Mouse (Mus musculus): ENCODE measurements around the gene Cog8. TPM values are rescaled to one million over a fixed set of nuclear protein-coding genes. Genes with fewer than 3 reads are reported as not detected.
"Not testable (repeated sequence)": the region's sequence is repeated elsewhere in the genome, so short reads cannot be mapped to it uniquely, and the experiment has no call there.

The Cog8 gene
- polyA plus RNA-seq, 1 experiment, result 24.0 TPM

GRCm38 (mm10) chr8:107046976-107047375 lies 9.5 kb downstream of the Cog8 start:
- H3K4me1 ChIP-seq (ENCODE audit: control insufficient read depth, insufficient read depth, low read length), result peaks cover 6% of the 10 kb centered on the region

GRCm38 (mm10) chr8:107045478-107045877 lies 11.0 kb downstream of the Cog8 start:
- H3K4me3 ChIP-seq (ENCODE audit: insufficient read depth, low read length), result no peak overlapping the region
- H3K27ac ChIP-seq (ENCODE audit: insufficient read depth, low read depth, low read length), result no peak overlapping the region
- H3K4me1 ChIP-seq (ENCODE audit: control insufficient read depth, insufficient read depth, low read length), result peaks cover 10% of the 10 kb centered on the region
- no peak for TF ChIP-seq POLR2A (IDR thresholded peaks at IDR 0.05; ENCODE audit: borderline replicate concordance, low read depth, low read length)
- TF ChIP-seq CTCF (IDR thresholded peaks at IDR 0.05; ENCODE audit: low read depth, low read length), result no peak

More at GRCm38 (mm10) chr8:107046976-107047375, 9.5 kb downstream of the Cog8 start:
- H3K27ac ChIP-seq (ENCODE audit: insufficient read depth, low read depth, low read length), result no peak overlapping the region
- no peak for TF ChIP-seq CTCF (IDR thresholded peaks at IDR 0.05; ENCODE audit: low read depth, low read length)
- no peak for TF ChIP-seq POLR2A (IDR thresholded peaks at IDR 0.05; ENCODE audit: borderline replicate concordance, low read depth, low read length)
- H3K4me3 ChIP-seq (ENCODE audit: insufficient read depth, low read length), result peak overlapping the region; percentile 85; the same call in 1 of the 2 replicates

- Histone ChIP-seq H3K4me3 (ENCODE audit: insufficient read depth, low read length) (no peak overlapping the region), H3K4me1 (ENCODE audit: control insufficient read depth, insufficient read depth, low read length) (peaks cover 22% of the 10 kb centered on the region), H3K27ac (ENCODE audit: insufficient read depth, low read depth, low read length) (no peak overlapping the region)
- TF ChIP-seq CTCF (IDR thresholded peaks at IDR 0.05; ENCODE audit: low read depth, low read length) (no peak), POLR2A (IDR thresholded peaks at IDR 0.05; ENCODE audit: borderline replicate concordance, low read depth, low read length) (no peak)
These were observed 15.9 kb downstream of the Cog8 start for GRCm38 (mm10) chr8:107040632-107041031.

GRCm38 (mm10) chr8:107036626-107037025 lies 19.9 kb downstream of the Cog8 start:
- TF ChIP-seq POLR2A (IDR thresholded peaks at IDR 0.05; ENCODE audit: borderline replicate concordance, low read depth, low read length), result no peak
- TF ChIP-seq CTCF (IDR thresholded peaks at IDR 0.05; ENCODE audit: low read depth, low read length), result no peak
- peak overlapping the region; percentile 30 for H3K4me3 ChIP-seq (ENCODE audit: insufficient read depth, low read length)
- peak overlapping the region; percentile 74 for H3K27ac ChIP-seq (ENCODE audit: insufficient read depth, low read depth, low read length)
- peaks cover 39% of the 10 kb centered on the region for H3K4me1 ChIP-seq (ENCODE audit: control insufficient read depth, insufficient read depth, low read length)

- Histone ChIP-seq H3K27ac (ENCODE audit: insufficient read depth, low read depth, low read length) (peak overlapping the region; percentile 70; the same call in 1 of the 2 replicates), H3K4me1 (ENCODE audit: control insufficient read depth, insufficient read depth, low read length) (peaks cover 36% of the 10 kb centered on the region), H3K4me3 (ENCODE audit: insufficient read depth, low read length) (no peak overlapping the region)
- TF ChIP-seq POLR2A (IDR thresholded peaks at IDR 0.05; ENCODE audit: borderline replicate concordance, low read depth, low read length), result no peak
- no peak for TF ChIP-seq CTCF (IDR thresholded peaks at IDR 0.05; ENCODE audit: low read depth, low read length)
These were observed 20.8 kb downstream of the Cog8 start for GRCm38 (mm10) chr8:107035641-107036040.

GRCm38 (mm10) chr8:107033609-107034008 lies 22.9 kb downstream of the Cog8 start:
- H3K4me3 ChIP-seq (ENCODE audit: insufficient read depth, low read length); H3K27ac ChIP-seq (ENCODE audit: insufficient read depth, low read depth, low read length): not testable (repeated sequence)
- peaks cover 36% of the 10 kb centered on the region for H3K4me1 ChIP-seq (ENCODE audit: control insufficient read depth, insufficient read depth, low read length)

- TF ChIP-seq POLR2A (IDR thresholded peaks at IDR 0.05; ENCODE audit: borderline replicate concordance, low read depth, low read length) (no peak), CTCF (IDR thresholded peaks at IDR 0.05; ENCODE audit: low read depth, low read length) (no peak)
- Histone ChIP-seq H3K4me1 (ENCODE audit: control insufficient read depth, insufficient read depth, low read length) (peaks cover 39% of the 10 kb centered on the region), H3K4me3 (ENCODE audit: insufficient read depth, low read length) (peak overlapping the region; percentile 74), H3K27ac (ENCODE audit: insufficient read depth, low read depth, low read length) (peak overlapping the region; percentile 42)
These were observed 24.9 kb downstream of the Cog8 start for GRCm38 (mm10) chr8:107031577-107032090.

- TF ChIP-seq POLR2A (IDR thresholded peaks at IDR 0.05; ENCODE audit: borderline replicate concordance, low read depth, low read length) (no peak), CTCF (IDR thresholded peaks at IDR 0.05; ENCODE audit: low read depth, low read length) (no peak)
- H3K4me3 ChIP-seq (ENCODE audit: insufficient read depth, low read length), result peak within 1 kb of the TSS; percentile 74
- peak within 1 kb of the TSS; percentile 42 for H3K27ac ChIP-seq (ENCODE audit: insufficient read depth, low read depth, low read length)
- H3K4me1 ChIP-seq (ENCODE audit: control insufficient read depth, insufficient read depth, low read length), result peaks cover 33% of the 10 kb centered on the region
These were observed 25.6 kb downstream of the Cog8 start, which contains the start of gene Vps4a for GRCm38 (mm10) chr8:107030650-107031576. TSS of gene Vps4a (plus strand) at chr8:107031222.

- Histone ChIP-seq H3K27ac (ENCODE audit: insufficient read depth, low read depth, low read length) (peak overlapping the region; percentile 24), H3K4me3 (ENCODE audit: insufficient read depth, low read length) (no peak overlapping the region), H3K4me1 (ENCODE audit: control insufficient read depth, insufficient read depth, low read length) (peaks cover 25% of the 10 kb centered on the region)
- TF ChIP-seq CTCF (IDR thresholded peaks at IDR 0.05; ENCODE audit: low read depth, low read length) (no peak), POLR2A (IDR thresholded peaks at IDR 0.05; ENCODE audit: borderline replicate concordance, low read depth, low read length) (no peak)
These were observed 26.4 kb downstream of the Cog8 start for GRCm38 (mm10) chr8:107030058-107030457.

- Histone ChIP-seq H3K4me3 (ENCODE audit: insufficient read depth, low read length) (no peak overlapping the region), H3K4me1 (ENCODE audit: control insufficient read depth, insufficient read depth, low read length) (peaks cover 23% of the 10 kb centered on the region), H3K27ac (ENCODE audit: insufficient read depth, low read depth, low read length) (no peak overlapping the region)
- no peak for TF ChIP-seq POLR2A (IDR thresholded peaks at IDR 0.05; ENCODE audit: borderline replicate concordance, low read depth, low read length)
- no peak for TF ChIP-seq CTCF (IDR thresholded peaks at IDR 0.05; ENCODE audit: low read depth, low read length)
These were observed 27.2 kb downstream of the Cog8 start for GRCm38 (mm10) chr8:107029310-107029709.

Data from bone marrow macrophage, adult 2 months (primary cell).